Mouse (Mus musculus) embryonic fibroblast, embryonic 13.5 days (primary cell): ENCODE measurements around the gene Bach2. TPM values are rescaled to one million over a fixed set of nuclear protein-coding genes. Genes with fewer than 3 reads are reported as not detected.
A peak's percentile ranks its signal among the peaks of the same experiment; 100 is the strongest.

Experiments
- H3K27ac ChIP-seq: 2 replicates; pipeline ENCODE4 v1.5.1; 2012; ENCODE audit warnings: low read length, control low read depth, inconsistent platforms; ENCODE audit not compliant: insufficient read depth
- H3K4me1 ChIP-seq: 2 replicates; pipeline ENCODE4 v1.6.1; 2011; ENCODE audit warnings: low read length; ENCODE audit not compliant: control insufficient read depth, insufficient read depth
- H3K4me3 ChIP-seq: 2 replicates; pipeline ENCODE4 v1.5.1; 2011; ENCODE audit warnings: mild to moderate bottlenecking, control low read depth, low read length; ENCODE audit not compliant: insufficient read depth
- CTCF ChIP-seq: IDR thresholded peaks from 2 replicates; pipeline ENCODE4 v1.5.1; 2011; ENCODE audit warnings: mild to moderate bottlenecking, control low read depth, low read length, moderate library complexity, borderline replicate concordance; ENCODE audit not compliant: insufficient read depth
- POLR2A ChIP-seq: IDR thresholded peaks from 2 replicates; pipeline ENCODE4 v1.6.1; 2011; ENCODE audit warnings: low read depth, mild to moderate bottlenecking, control low read depth, low read length, moderate library complexity
- polyA plus RNA-seq: library from polyadenylated mRNA; stranded (reverse); fragments of >200 nt; gene quantifications from 2 replicates; pipeline ENCODE4 v1.2.4, GENCODE M21; 2011; ENCODE audit warnings: low read depth; ENCODE audit not compliant: missing spikeins, insufficient read length

Gene Bach2
- polyA plus RNA-seq, 1 experiment, result 6.7 TPM

- TF ChIP-seq POLR2A (no peak), CTCF (no peak)
- Histone ChIP-seq H3K4me1 (peaks cover 13% of the 10 kb centered on the region), H3K27ac (no peak overlapping the region), H3K4me3 (no peak overlapping the region)
Observed at GRCm38 (mm10) chr4:32525000-32525399, 286.4 kb downstream of the Bach2 start.

GRCm38 (mm10) chr4:32526228-32526836 is 287.7 kb downstream of the Bach2 start:
- Histone ChIP-seq H3K27ac (no peak overlapping the region), H3K4me3 (no peak overlapping the region), H3K4me1 (peaks cover 9% of the 10 kb centered on the region)
- no peak for TF ChIP-seq CTCF
- TF ChIP-seq POLR2A, result no peak

- peaks cover 5% of the 10 kb centered on the region; the same call in 1 of the 2 replicates for H3K4me1 ChIP-seq
Observed at GRCm38 (mm10) chr4:32529443-32529995, 290.9 kb downstream of the Bach2 start.

GRCm38 (mm10) chr4:32530421-32530920 is 291.9 kb downstream of the Bach2 start:
- Histone ChIP-seq H3K4me3 (no peak overlapping the region), H3K27ac (no peak overlapping the region), H3K4me1 (no peaks in the 10 kb centered on the region)

More at GRCm38 (mm10) chr4:32529443-32529995, 290.9 kb downstream of the Bach2 start:
- Histone ChIP-seq H3K4me3 (no peak overlapping the region), H3K27ac (no peak overlapping the region)
- TF ChIP-seq CTCF (no peak), POLR2A (no peak)

GRCm38 (mm10) chr4:32530921-32531846 is 292.6 kb downstream of the Bach2 start:
- H3K4me1 ChIP-seq, result no peaks in the 10 kb centered on the region
- TF ChIP-seq POLR2A, result no peak
- TF ChIP-seq CTCF, result no peak

More at GRCm38 (mm10) chr4:32530421-32530920, 291.9 kb downstream of the Bach2 start:
- TF ChIP-seq CTCF (no peak), POLR2A (no peak)

GRCm38 (mm10) chr4:32532079-32532478 is 293.5 kb downstream of the Bach2 start:
- Histone ChIP-seq H3K4me1 (no peaks in the 10 kb centered on the region), H3K4me3 (no peak overlapping the region), H3K27ac (0 out of 2 replicates have a peak overlapping the region, but pooled peaks have one; percentile 27)
- no peak for TF ChIP-seq CTCF
- TF ChIP-seq POLR2A, result no peak

More at GRCm38 (mm10) chr4:32530921-32531846, 292.6 kb downstream of the Bach2 start:
- 0 out of 2 replicates have a peak overlapping the region, but pooled peaks have one; percentile 27 for H3K27ac ChIP-seq
- H3K4me3 ChIP-seq, result no peak overlapping the region

- no peak overlapping the region for H3K27ac ChIP-seq
- no peaks in the 10 kb centered on the region for H3K4me1 ChIP-seq
- H3K4me3 ChIP-seq, result no peak overlapping the region
- no peak for TF ChIP-seq POLR2A
- TF ChIP-seq CTCF, result no peak
Observed at GRCm38 (mm10) chr4:32533735-32534134, 295.1 kb downstream of the Bach2 start.

- TF ChIP-seq POLR2A, result no peak
- TF ChIP-seq CTCF, result no peak
- Histone ChIP-seq H3K4me1 (no peaks in the 10 kb centered on the region), H3K4me3 (no peak overlapping the region), H3K27ac (no peak overlapping the region)
Observed at GRCm38 (mm10) chr4:32535626-32536025, 297.0 kb downstream of the Bach2 start.

GRCm38 (mm10) chr4:32536870-32537508 is 298.4 kb downstream of the Bach2 start:
- no peak for TF ChIP-seq POLR2A
- TF ChIP-seq CTCF, result no peak
- no peak overlapping the region for H3K4me3 ChIP-seq
- H3K4me1 ChIP-seq, result no peaks in the 10 kb centered on the region
- H3K27ac ChIP-seq, result no peak overlapping the region
